In the genomic region with DNA sequence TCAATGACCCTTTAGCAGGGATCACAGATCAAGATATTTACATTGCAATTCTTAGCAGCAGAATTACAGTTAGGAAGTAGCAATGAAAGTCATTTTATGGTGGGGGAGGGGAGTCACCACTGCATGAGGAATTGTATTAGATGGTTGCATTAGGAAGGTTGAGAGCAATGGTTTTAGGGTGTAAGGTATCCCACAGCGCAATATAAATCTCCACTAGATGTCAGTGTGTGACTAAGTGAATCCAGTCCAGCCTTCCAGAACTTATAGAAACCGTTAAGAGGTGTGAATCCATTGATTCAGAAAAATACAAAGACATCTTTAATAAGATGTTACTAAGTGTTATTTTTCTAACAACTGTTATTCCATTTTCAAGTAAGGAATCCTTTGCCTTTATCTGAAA, we compare ENCODE assay signal across 11 mouse cellular contexts.
DNase-seq lines count a peak whose midpoint lies in the region; ATAC-seq and TF ChIP-seq lines count a peak whose summit lies in the region.
"Had no signal": no experiment of that assay in that cellular context is flagged by ENCODE, and none has a peak within 500 bp of the region (broad histone marks: within the 10 kb centered on the region; RNA-seq: fewer than 3 reads in every experiment).

No protein-coding gene starts in this region.

- no peaks in the 10 kb centered on the region for H3K27me3 ChIP-seq in forebrain, embryonic 12.5 days
- H3K27me3 ChIP-seq in forebrain, embryonic 16.5 days (replicated peaks; ENCODE audit: control insufficient read depth, insufficient read depth, low read length) = no peaks in the 10 kb centered on the region
- no peaks in the 10 kb centered on the region for H3K27me3 ChIP-seq in midbrain, embryonic 11.5 days (ENCODE audit: control insufficient read depth, insufficient read depth, low read length)
- no peaks in the 10 kb centered on the region for H3K27me3 ChIP-seq in midbrain, embryonic 13.5 days
- H3K27me3 ChIP-seq: embryonic facial prominence, embryonic 15.5 days; liver, embryonic 15.5 days had no signal

- 50% methylated on average over 2 of the region's 2 CpGs for WGBS in forebrain, embryonic 12.5 days
- WGBS in forebrain, embryonic 16.5 days = 40% methylated on average over 2 of the region's 2 CpGs
- WGBS in midbrain, embryonic 11.5 days = 57% methylated on average over 2 of the region's 2 CpGs
- WGBS in midbrain, embryonic 13.5 days = 56% methylated on average over 2 of the region's 2 CpGs

- ATAC-seq in forebrain, embryonic 12.5 days (ENCODE audit: low FRiP score) = 0 out of 2 replicates have a peak, but pooled peaks have one; percentile 46
- no peak for ATAC-seq in forebrain, embryonic 16.5 days
- 0 out of 2 replicates have a peak, but pooled peaks have one; percentile 33 for ATAC-seq in midbrain, embryonic 11.5 days (ENCODE audit: low FRiP score)
- ATAC-seq in midbrain, embryonic 13.5 days = no peak

- no peak overlapping the region for H3K4me2 ChIP-seq in forebrain, embryonic 12.5 days
- no peak overlapping the region for H3K4me2 ChIP-seq in forebrain, embryonic 16.5 days (ENCODE audit: low read length)
- H3K4me2 ChIP-seq in midbrain, embryonic 11.5 days = no peak overlapping the region
- no peak overlapping the region for H3K4me2 ChIP-seq in midbrain, embryonic 13.5 days (replicated peaks)
- H3K4me2 ChIP-seq: embryonic facial prominence, embryonic 15.5 days; liver, embryonic 15.5 days had no signal

- DNase-seq in midbrain, embryonic 11.5 days (ENCODE audit: low spot score, missing footprints) = no peak
- peak; percentile 49 for DNase-seq in retina, postnatal 1 day
- DNase-seq in spleen, postnatal 14 days (ENCODE audit: low spot score in 2 of 2) = no peak
- DNase-seq in heart, adult 18-20 months = no peak
- DNase-seq: heart, postnatal 4 days had no signal

- 0 out of 2 replicates have a peak, but pooled peaks cover 3% of the 10 kb centered on the region for H3K4me1 ChIP-seq in forebrain, embryonic 12.5 days
- no peaks in the 10 kb centered on the region for H3K4me1 ChIP-seq in forebrain, embryonic 16.5 days (replicated peaks; ENCODE audit: control insufficient read depth, insufficient read depth, low read length)
- H3K4me1 ChIP-seq in midbrain, embryonic 11.5 days (ENCODE audit: control insufficient read depth, insufficient read depth, low read length) = no peaks in the 10 kb centered on the region
- peaks cover 13% of the 10 kb centered on the region; the same call in 1 of the 2 replicates for H3K4me1 ChIP-seq in midbrain, embryonic 13.5 days (replicated peaks)
- H3K4me1 ChIP-seq in cortical plate, adult 2 months (ENCODE audit: control insufficient read depth, insufficient read depth, low read length) = peaks cover 12% of the 10 kb centered on the region
- H3K4me1 ChIP-seq: embryonic facial prominence, embryonic 15.5 days had no signal

- no peaks in the 10 kb centered on the region for H3K9me3 ChIP-seq in forebrain, embryonic 12.5 days
- no peaks in the 10 kb centered on the region for H3K9me3 ChIP-seq in forebrain, embryonic 16.5 days (ENCODE audit: control insufficient read depth, low read length)
- no peaks in the 10 kb centered on the region for H3K9me3 ChIP-seq in midbrain, embryonic 11.5 days (ENCODE audit: control insufficient read depth, low read length)
- H3K9me3 ChIP-seq in midbrain, embryonic 13.5 days = no peaks in the 10 kb centered on the region
- H3K9me3 ChIP-seq: embryonic facial prominence, embryonic 15.5 days; liver, embryonic 15.5 days had no signal

- TF ChIP-seq CTCF in cortical plate, adult 2 months (IDR thresholded peaks at IDR 0.05; ENCODE audit: extremely low read depth, insufficient read depth, low read length) = 0 out of 2 replicates have a peak, but pooled peaks have one; percentile 5

- H3K27ac ChIP-seq in forebrain, embryonic 12.5 days = no peak overlapping the region
- H3K27ac ChIP-seq in forebrain, embryonic 16.5 days (ENCODE audit: low read length) = no peak overlapping the region
- H3K27ac ChIP-seq in midbrain, embryonic 11.5 days (ENCODE audit: low read depth, low read length) = no peak overlapping the region
- H3K27ac ChIP-seq in midbrain, embryonic 13.5 days = no peak overlapping the region
- no peak overlapping the region for H3K27ac ChIP-seq in cortical plate, adult 2 months (ENCODE audit: insufficient read depth, low read length)
- H3K27ac ChIP-seq: embryonic facial prominence, embryonic 15.5 days; liver, embryonic 15.5 days had no signal

- H3K36me3 ChIP-seq in forebrain, embryonic 12.5 days (replicated peaks) = no peaks in the 10 kb centered on the region
- no peaks in the 10 kb centered on the region for H3K36me3 ChIP-seq in forebrain, embryonic 16.5 days (ENCODE audit: control insufficient read depth, insufficient read depth)
- no peaks in the 10 kb centered on the region for H3K36me3 ChIP-seq in midbrain, embryonic 11.5 days (ENCODE audit: control insufficient read depth, insufficient read depth, low read length)
- no peaks in the 10 kb centered on the region for H3K36me3 ChIP-seq in midbrain, embryonic 13.5 days
- H3K36me3 ChIP-seq: embryonic facial prominence, embryonic 15.5 days had no signal

- no peak overlapping the region for H3K4me3 ChIP-seq in forebrain, embryonic 12.5 days (replicated peaks)
- no peak overlapping the region for H3K4me3 ChIP-seq in forebrain, embryonic 16.5 days (replicated peaks; ENCODE audit: low read length)
- no peak overlapping the region for H3K4me3 ChIP-seq in midbrain, embryonic 11.5 days (ENCODE audit: low read depth, low read length)
- no peak overlapping the region for H3K4me3 ChIP-seq in midbrain, embryonic 13.5 days (replicated peaks)
- no peak overlapping the region for H3K4me3 ChIP-seq in cortical plate, adult 2 months (ENCODE audit: insufficient read depth, low read length)
- H3K4me3 ChIP-seq: embryonic facial prominence, embryonic 15.5 days; liver, embryonic 15.5 days had no signal

- TF ChIP-seq POLR2A in cortical plate, adult 2 months (IDR thresholded peaks at IDR 0.05; ENCODE audit: extremely low read depth, insufficient read depth, low read length) = no peak

- H3K9ac ChIP-seq in forebrain, embryonic 12.5 days = no peak overlapping the region
- H3K9ac ChIP-seq in forebrain, embryonic 16.5 days (replicated peaks; ENCODE audit: low read depth, low read length) = no peak overlapping the region
- H3K9ac ChIP-seq in midbrain, embryonic 11.5 days (ENCODE audit: low read length) = no peak overlapping the region
- no peak overlapping the region for H3K9ac ChIP-seq in midbrain, embryonic 13.5 days (replicated peaks)
- H3K9ac ChIP-seq: embryonic facial prominence, embryonic 15.5 days; liver, embryonic 15.5 days had no signal

Comparison
In these comparisons a context has a peak if more than half of its experiments do, and no peak if none do; other contexts are left out.
1. ATAC-seq: peak in forebrain, embryonic 12.5 days (single experiment) and midbrain, embryonic 11.5 days (single experiment); none in forebrain, embryonic 16.5 days (single experiment) and midbrain, embryonic 13.5 days (single experiment).